ENCODE assay signal across 16 mouse cellular contexts in the genomic region with DNA sequence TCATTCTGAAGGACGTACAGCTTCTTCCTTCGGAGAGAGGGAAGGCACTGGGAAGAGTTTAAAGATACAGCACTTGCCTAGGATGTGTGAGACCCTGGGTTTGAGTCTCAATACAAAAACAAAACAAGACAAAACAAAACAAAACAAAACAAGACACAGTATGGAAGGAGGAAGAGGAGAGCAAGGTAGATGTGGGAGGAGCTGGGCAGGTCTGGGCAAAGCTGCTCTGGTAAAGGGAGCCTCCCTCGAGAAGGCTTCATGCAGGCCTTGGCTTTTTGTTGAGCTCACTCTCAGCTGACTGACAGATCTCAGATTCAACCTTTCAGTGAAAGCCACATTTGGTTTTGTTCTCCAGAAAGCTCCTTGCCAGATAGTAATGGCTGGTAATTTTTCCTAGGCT. TPM values are rescaled to one million over a fixed set of nuclear protein-coding genes. Genes with fewer than 3 reads are reported as not detected.
"Had no signal": no experiment of that assay in that cellular context is flagged by ENCODE, and none has a peak within 500 bp of the region (broad histone marks: within the 10 kb centered on the region; RNA-seq: fewer than 3 reads in every experiment).

A gene (plus strand): TSS at position 301 of the 400 bp plus-strand sequence.

- H3K9ac ChIP-seq: kidney, embryonic 15.5 days; limb, embryonic 12.5 days; liver, embryonic 13.5 days; lung, embryonic 15.5 days; midbrain, embryonic 12.5 days; neural tube, embryonic 13.5 days had no signal

- H3K4me1 ChIP-seq: midbrain, embryonic 12.5 days; neural tube, embryonic 13.5 days had no signal

- H3K27me3 ChIP-seq: kidney, embryonic 15.5 days; limb, embryonic 12.5 days; liver, embryonic 13.5 days; lung, embryonic 15.5 days; midbrain, embryonic 12.5 days; neural tube, embryonic 13.5 days had no signal

- H3K4me3 ChIP-seq: kidney, embryonic 15.5 days; limb, embryonic 12.5 days; liver, embryonic 13.5 days; lung, embryonic 15.5 days; midbrain, embryonic 12.5 days; neural tube, embryonic 13.5 days had no signal

- H3K9me3 ChIP-seq: kidney, embryonic 15.5 days; limb, embryonic 12.5 days; liver, embryonic 13.5 days; lung, embryonic 15.5 days; midbrain, embryonic 12.5 days; neural tube, embryonic 13.5 days had no signal

- ATAC-seq: midbrain, embryonic 16.5 days had no signal

- H3K27ac ChIP-seq: kidney, embryonic 15.5 days; limb, embryonic 12.5 days; liver, embryonic 13.5 days; midbrain, embryonic 12.5 days; neural tube, embryonic 13.5 days had no signal

- H3K36me3 ChIP-seq: kidney, embryonic 15.5 days; limb, embryonic 12.5 days; liver, embryonic 13.5 days; lung, embryonic 15.5 days; midbrain, embryonic 12.5 days; neural tube, embryonic 13.5 days had no signal

- DNase-seq: kidney, adult 18-20 months; kidney, postnatal 14 days; layer of hippocampus, adult 9-11 months; layer of hippocampus, postnatal 36 days; liver, embryonic 13.5 days; retina, postnatal 1 day; right cerebral cortex, postnatal 14 days; thymus, adult 2 months; thymus, postnatal 25 days had no signal

- H3K4me2 ChIP-seq: kidney, embryonic 15.5 days; limb, embryonic 12.5 days; liver, embryonic 13.5 days; lung, embryonic 15.5 days; midbrain, embryonic 12.5 days; neural tube, embryonic 13.5 days had no signal

RNA-seq across cellular contexts. Expression of the gene that starts here (rescaled TPM):
- polyA plus RNA-seq: limb, embryonic 12.5 days; midbrain, embryonic 16.5 days; testis, adult 2 months had no signal
